Mouse (Mus musculus): Measurements from ENCODE around the gene Frs3.

GRCm38 (mm10) chr17:47671988-47672310, 16.9 kb upstream of the Frs3 start:
- TF ChIP-seq CTCF (IDR thresholded peaks at IDR 0.05; ENCODE audit: low read depth) (no peak), EP300 (IDR thresholded peaks at IDR 0.05; ENCODE audit: low read depth) (no peak)
